Mouse (Mus musculus): ENCODE data around the gene Begain. TPM values are rescaled to one million over a fixed set of nuclear protein-coding genes. Genes with fewer than 3 reads are reported as not detected.

Gene Begain
- polyA plus RNA-seq, 1 experiment from 2014 or later: 1.8 TPM

DNA sequence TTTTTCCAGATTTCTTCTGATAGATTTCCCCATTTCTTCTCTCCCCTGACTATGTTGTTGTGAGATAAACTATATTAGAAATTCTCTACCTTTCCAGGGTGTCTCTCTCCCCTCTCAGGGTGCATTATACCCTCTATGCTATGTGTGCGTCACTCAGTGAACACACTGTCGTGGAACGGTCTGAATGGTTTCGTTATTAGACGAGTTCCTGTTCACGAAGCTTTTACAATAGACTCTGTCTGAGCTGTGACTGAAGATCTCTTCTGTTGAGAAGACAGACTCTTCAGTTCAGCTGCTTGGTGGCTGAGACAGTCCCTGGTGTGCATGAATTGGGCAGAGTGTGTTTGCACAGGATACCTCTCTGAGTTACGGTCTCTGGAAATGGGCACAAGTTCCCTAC is 32.4 kb upstream of the Begain start:
- Histone ChIP-seq H3K36me3 (ENCODE audit: control insufficient read depth, insufficient read depth) (no peaks in the 10 kb centered on the region), H3K27me3 (replicated peaks; ENCODE audit: control insufficient read depth, insufficient read depth, low read length) (0 out of 2 replicates have a peak, but pooled peaks cover 4% of the 10 kb centered on the region), H3K4me1 (replicated peaks; ENCODE audit: control insufficient read depth, insufficient read depth, low read length) (no peaks in the 10 kb centered on the region), H3K9ac (ENCODE audit: low read depth, low read length) (no peak overlapping the region), H3K27ac (ENCODE audit: low read depth, low read length) (no peak overlapping the region), H3K4me2 (replicated peaks; ENCODE audit: low read depth) (no peak overlapping the region), H3K4me3 (ENCODE audit: low read depth, low read length) (no peak overlapping the region), H3K9me3 (ENCODE audit: control insufficient read depth) (no peaks in the 10 kb centered on the region)
- no peak for ATAC-seq
- no peak for TF ChIP-seq CTCF (IDR thresholded peaks at IDR 0.05; ENCODE audit: low read depth)
- 92% methylated on average over 7 of the region's 7 CpGs for WGBS

DNA sequence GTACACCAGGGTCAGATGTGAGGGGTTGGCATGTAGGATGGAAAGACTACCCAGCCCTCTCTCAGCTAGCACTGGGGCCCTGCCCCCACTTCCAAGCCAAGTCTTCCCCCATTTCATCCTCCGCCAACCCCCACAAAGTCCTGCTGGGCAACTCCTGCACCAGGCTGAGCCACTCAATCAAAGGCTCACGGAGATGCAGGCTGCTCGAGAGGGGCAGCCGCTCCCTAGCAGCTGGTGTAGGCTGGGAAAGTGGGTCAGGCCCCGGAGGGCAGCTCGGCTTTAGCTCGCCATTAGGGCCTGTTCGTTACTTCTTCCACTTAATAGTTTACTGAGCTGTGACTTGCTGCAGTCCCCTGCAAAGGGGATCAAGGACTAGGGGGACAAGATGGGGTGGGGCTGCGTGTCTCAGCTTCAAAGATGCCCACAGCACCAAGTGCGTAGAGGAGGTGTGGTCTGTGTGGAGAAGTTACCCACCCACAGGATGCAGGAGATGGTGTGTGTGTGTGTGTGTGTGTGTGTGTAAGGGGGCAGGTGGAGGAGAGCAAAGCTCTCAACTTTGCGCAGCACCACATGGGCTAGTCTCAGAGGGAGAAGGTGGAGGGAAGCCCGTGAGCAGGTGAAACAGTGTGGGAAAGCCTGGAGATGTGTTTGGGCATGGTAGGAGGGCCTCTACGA is 22.6 kb upstream of the Begain start:
- Histone ChIP-seq H3K27ac (ENCODE audit: low read depth, low read length) (no peak overlapping the region), H3K4me3 (ENCODE audit: low read depth, low read length) (no peak overlapping the region), H3K9me3 (ENCODE audit: control insufficient read depth) (no peaks in the 10 kb centered on the region), H3K9ac (ENCODE audit: low read depth, low read length) (no peak overlapping the region), H3K4me1 (replicated peaks; ENCODE audit: control insufficient read depth, insufficient read depth, low read length) (no peaks in the 10 kb centered on the region), H3K4me2 (replicated peaks; ENCODE audit: low read depth) (no peak overlapping the region), H3K27me3 (replicated peaks; ENCODE audit: control insufficient read depth, insufficient read depth, low read length) (no peaks in the 10 kb centered on the region), H3K36me3 (ENCODE audit: control insufficient read depth, insufficient read depth) (no peaks in the 10 kb centered on the region)
- 76% methylated on average over 13 of the region's 13 CpGs for WGBS
- TF ChIP-seq CTCF (IDR thresholded peaks at IDR 0.05; ENCODE audit: low read depth): no peak
- ATAC-seq: no peak

- ATAC-seq: no peak
Observed at GRCm38 (mm10) chr12:109090041-109090440, 22.0 kb upstream of the Begain start.

DNA sequence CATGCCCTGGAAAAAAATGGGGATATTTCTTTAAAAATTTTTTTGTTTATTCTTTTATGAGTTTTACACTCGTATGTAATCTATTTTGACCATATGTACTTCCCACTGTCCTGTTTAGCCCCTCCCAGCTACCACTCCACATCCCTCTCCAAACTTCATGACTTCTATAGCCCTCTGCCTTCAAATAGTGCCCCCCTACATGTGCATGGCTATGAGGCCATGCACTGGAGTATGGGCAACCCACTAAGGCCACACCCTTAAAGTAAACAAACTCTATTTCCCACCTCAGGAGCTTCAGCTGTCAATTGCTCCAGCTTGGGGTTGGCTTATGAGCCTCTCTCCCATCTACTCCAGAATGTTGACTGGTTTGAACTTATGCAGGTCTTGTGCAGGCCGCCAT is 18.1 kb upstream of the Begain start:
- Histone ChIP-seq H3K4me1 (replicated peaks; ENCODE audit: control insufficient read depth, insufficient read depth, low read length) (no peaks in the 10 kb centered on the region), H3K9me3 (ENCODE audit: control insufficient read depth) (no peaks in the 10 kb centered on the region), H3K4me2 (replicated peaks; ENCODE audit: low read depth) (no peak overlapping the region), H3K27ac (ENCODE audit: low read depth, low read length) (no peak overlapping the region), H3K9ac (ENCODE audit: low read depth, low read length) (no peak overlapping the region), H3K27me3 (replicated peaks; ENCODE audit: control insufficient read depth, insufficient read depth, low read length) (no peaks in the 10 kb centered on the region), H3K4me3 (ENCODE audit: low read depth, low read length) (no peak overlapping the region), H3K36me3 (ENCODE audit: control insufficient read depth, insufficient read depth) (no peaks in the 10 kb centered on the region)
- TF ChIP-seq CTCF (IDR thresholded peaks at IDR 0.05; ENCODE audit: low read depth): no peak
- no peak for ATAC-seq
- WGBS: 57% methylated on average over 2 of the region's 2 CpGs

More at GRCm38 (mm10) chr12:109090041-109090440, 22.0 kb upstream of the Begain start:
- Histone ChIP-seq H3K4me3 (ENCODE audit: low read depth, low read length) (no peak overlapping the region), H3K4me1 (replicated peaks; ENCODE audit: control insufficient read depth, insufficient read depth, low read length) (no peaks in the 10 kb centered on the region), H3K9ac (ENCODE audit: low read depth, low read length) (no peak overlapping the region), H3K27ac (ENCODE audit: low read depth, low read length) (no peak overlapping the region), H3K36me3 (ENCODE audit: control insufficient read depth, insufficient read depth) (no peaks in the 10 kb centered on the region), H3K27me3 (replicated peaks; ENCODE audit: control insufficient read depth, insufficient read depth, low read length) (no peaks in the 10 kb centered on the region), H3K4me2 (replicated peaks; ENCODE audit: low read depth) (no peak overlapping the region), H3K9me3 (ENCODE audit: control insufficient read depth) (no peaks in the 10 kb centered on the region)
- no peak for TF ChIP-seq CTCF (IDR thresholded peaks at IDR 0.05; ENCODE audit: low read depth)
- 83% methylated on average over 14 of the region's 14 CpGs for WGBS

DNA sequence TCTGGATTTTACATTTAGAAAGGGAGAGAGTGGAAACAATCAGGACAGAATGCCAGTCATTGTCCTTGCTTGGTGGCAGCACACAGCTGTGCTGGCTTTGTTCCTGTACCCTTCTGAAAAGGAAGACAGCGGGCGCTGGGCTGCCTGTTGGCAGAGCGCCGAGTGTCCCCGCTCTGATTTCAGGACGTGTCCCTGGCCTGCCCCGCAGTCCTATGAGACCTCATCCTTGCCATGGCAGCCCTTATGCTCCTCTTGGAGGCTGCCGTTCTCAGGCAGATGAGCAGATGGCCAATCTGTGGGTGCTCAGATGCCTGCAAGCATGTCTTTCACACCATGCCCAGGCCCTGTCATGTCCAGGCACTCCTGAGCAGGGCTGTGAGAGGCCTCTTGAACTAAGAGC is 17.7 kb upstream of the Begain start:
- no peak overlapping the region for H3K4me3 ChIP-seq (ENCODE audit: low read depth, low read length)
- no peak overlapping the region for H3K27ac ChIP-seq (ENCODE audit: low read depth, low read length)
- H3K36me3 ChIP-seq (ENCODE audit: control insufficient read depth, insufficient read depth): no peaks in the 10 kb centered on the region
- H3K4me2 ChIP-seq (replicated peaks; ENCODE audit: low read depth): no peak overlapping the region
- H3K9ac ChIP-seq (ENCODE audit: low read depth, low read length): no peak overlapping the region
- no peak for TF ChIP-seq CTCF (IDR thresholded peaks at IDR 0.05; ENCODE audit: low read depth)
- H3K4me1 ChIP-seq (replicated peaks; ENCODE audit: control insufficient read depth, insufficient read depth, low read length): no peaks in the 10 kb centered on the region
- ATAC-seq: no peak
- H3K27me3 ChIP-seq (replicated peaks; ENCODE audit: control insufficient read depth, insufficient read depth, low read length): no peaks in the 10 kb centered on the region
- no peaks in the 10 kb centered on the region for H3K9me3 ChIP-seq (ENCODE audit: control insufficient read depth)
- 76% methylated on average over 8 of the region's 8 CpGs for WGBS

DNA sequence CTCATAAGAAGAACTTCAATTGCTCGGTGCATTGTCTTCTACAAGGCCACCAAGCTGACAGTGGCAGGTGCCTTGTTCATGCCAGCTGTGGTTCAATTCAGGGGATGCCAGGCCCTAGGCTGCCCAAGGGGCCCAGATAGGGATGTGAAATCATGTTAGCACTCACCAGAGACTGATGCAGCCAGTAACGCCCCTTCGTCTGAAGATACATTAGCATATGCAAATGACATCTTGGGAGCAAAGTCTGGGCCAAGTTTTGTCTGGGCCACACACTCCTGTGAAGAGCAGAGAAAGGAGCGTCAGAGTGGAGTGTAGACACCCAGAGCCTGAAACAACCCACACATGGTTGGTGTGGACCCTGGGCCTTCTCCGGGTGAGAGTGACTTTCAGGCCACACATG is 17.0 kb upstream of the Begain start:
- no peaks in the 10 kb centered on the region for H3K36me3 ChIP-seq (ENCODE audit: control insufficient read depth, insufficient read depth)
- no peak overlapping the region for H3K9ac ChIP-seq (ENCODE audit: low read depth, low read length)
- no peak overlapping the region for H3K4me2 ChIP-seq (replicated peaks; ENCODE audit: low read depth)
- H3K4me1 ChIP-seq (replicated peaks; ENCODE audit: control insufficient read depth, insufficient read depth, low read length): no peaks in the 10 kb centered on the region
- no peak for TF ChIP-seq CTCF (IDR thresholded peaks at IDR 0.05; ENCODE audit: low read depth)
- H3K27ac ChIP-seq (ENCODE audit: low read depth, low read length): no peak overlapping the region
- ATAC-seq: no peak
- no peaks in the 10 kb centered on the region for H3K9me3 ChIP-seq (ENCODE audit: control insufficient read depth)
- WGBS: 81% methylated on average over 5 of the region's 5 CpGs
- H3K4me3 ChIP-seq (ENCODE audit: low read depth, low read length): no peak overlapping the region
- no peaks in the 10 kb centered on the region for H3K27me3 ChIP-seq (replicated peaks; ENCODE audit: control insufficient read depth, insufficient read depth, low read length)

All from intestine, postnatal 0 days (tissue).